8 mouse cellular contexts compared by ENCODE assay signal in the genomic region with DNA sequence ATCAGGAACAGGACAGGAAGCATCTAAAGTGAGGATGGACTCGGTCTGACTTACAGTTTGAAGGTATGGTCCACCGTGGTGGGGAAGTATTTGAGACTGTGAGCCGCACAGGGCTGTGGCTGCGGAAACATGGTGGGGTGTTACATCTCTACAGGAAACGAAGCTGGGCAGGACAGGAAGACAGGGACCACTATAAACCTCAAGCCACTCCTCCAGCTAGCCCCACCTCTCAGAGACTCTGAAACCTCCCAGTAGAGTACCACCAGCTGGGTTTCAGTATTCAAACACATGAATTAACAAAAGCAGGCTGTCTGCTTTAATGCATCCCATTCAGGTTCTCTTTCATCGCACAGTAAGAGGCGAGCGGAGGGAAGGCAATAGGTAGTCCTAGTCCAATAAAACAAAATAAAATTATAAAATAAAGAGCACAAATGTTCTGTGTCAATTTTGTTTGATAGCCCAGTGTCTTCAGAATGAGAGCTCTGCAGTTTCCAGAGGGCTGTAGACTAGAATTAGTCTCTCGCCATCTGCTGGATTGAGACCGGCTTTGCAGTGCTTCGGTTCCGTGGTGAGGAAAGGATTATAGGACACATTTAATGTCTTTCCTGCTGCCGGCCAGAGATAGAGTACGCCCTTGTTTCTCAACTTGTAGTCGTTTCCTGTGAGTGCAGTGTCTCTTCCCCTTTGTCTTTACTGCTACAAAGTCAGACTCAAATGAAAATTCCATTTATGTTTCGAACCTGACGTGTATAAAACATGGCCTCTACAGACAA.
DNase-seq lines count a peak whose midpoint lies in the region; ATAC-seq and TF ChIP-seq lines count a peak whose summit lies in the region.

No protein-coding gene starts in this region.

- no peaks in the 10 kb centered on the region for H3K4me1 ChIP-seq in kidney, adult 2 months (ENCODE audit: control insufficient read depth, insufficient read depth, low read length)
- no peaks in the 10 kb centered on the region for H3K4me1 ChIP-seq in limb, embryonic 12.5 days (replicated peaks)
- H3K4me1 ChIP-seq in midbrain, embryonic 13.5 days (replicated peaks), result 0 out of 2 replicates have a peak, but pooled peaks cover 3% of the 10 kb centered on the region

- TF ChIP-seq CTCF in gastrocnemius, adult 2 months (IDR thresholded peaks at IDR 0.05), result peak; percentile 70
- peak; percentile 77 for TF ChIP-seq CTCF in kidney, adult 2 months (conservative IDR thresholded peaks at IDR 0.05; ENCODE audit: insufficient read depth, insufficient read length, low read depth, low read length)

- TF ChIP-seq POLR2A in kidney, adult 2 months (IDR thresholded peaks at IDR 0.05; ENCODE audit: low read depth, low read length), result no peak

- DNase-seq in gastrocnemius, adult 2 months, result peak; percentile 28
- DNase-seq in gastrocnemius, postnatal 36 days, result no peak
- peak; percentile 71 to 73 for DNase-seq in cerebellum, postnatal 14 days
- peak; percentile 24 to 36 for DNase-seq in frontal cortex, postnatal 25 days (ENCODE audit: low spot score in 2 of 2)
- DNase-seq in kidney, adult 2 months, result peak; percentile 74
- DNase-seq in spleen, adult 18-20 months, result peak; percentile 15 to 30

- intact Hi-C loops in gastrocnemius, adult 2 months (cut with DNase I), result no loop called here
- intact Hi-C loops in gastrocnemius, postnatal 36 days (cut with DNase I), result no loop called here

- H3K4me2 ChIP-seq in limb, embryonic 12.5 days, result peak overlapping the region; percentile 23; the same call in 1 of the 2 replicates
- no peak overlapping the region; the same call in 1 of the 2 replicates for H3K4me2 ChIP-seq in midbrain, embryonic 13.5 days (replicated peaks)

- H3K9ac ChIP-seq in limb, embryonic 12.5 days (replicated peaks), result no peak overlapping the region
- H3K9ac ChIP-seq in midbrain, embryonic 13.5 days (replicated peaks), result no peak overlapping the region

- H3K36me3 ChIP-seq in kidney, adult 2 months (ENCODE audit: control insufficient read depth, insufficient read depth, low read length), result no peaks in the 10 kb centered on the region
- no peaks in the 10 kb centered on the region for H3K36me3 ChIP-seq in limb, embryonic 12.5 days
- H3K36me3 ChIP-seq in midbrain, embryonic 13.5 days, result no peaks in the 10 kb centered on the region

- peak overlapping the region; percentile 23; the same call in 1 of the 2 replicates for H3K4me3 ChIP-seq in gastrocnemius, adult 2 months
- no peak overlapping the region for H3K4me3 ChIP-seq in kidney, adult 2 months (ENCODE audit: insufficient read depth, low read depth, low read length)
- no peak overlapping the region for H3K4me3 ChIP-seq in limb, embryonic 12.5 days (replicated peaks)
- H3K4me3 ChIP-seq in midbrain, embryonic 13.5 days (replicated peaks), result no peak overlapping the region

- H3K27me3 ChIP-seq in kidney, adult 2 months (replicated peaks; ENCODE audit: control insufficient read depth, insufficient read depth, low read length), result no peaks in the 10 kb centered on the region
- H3K27me3 ChIP-seq in limb, embryonic 12.5 days, result no peaks in the 10 kb centered on the region
- H3K27me3 ChIP-seq in midbrain, embryonic 13.5 days, result no peaks in the 10 kb centered on the region

- H3K9me3 ChIP-seq in limb, embryonic 12.5 days, result no peaks in the 10 kb centered on the region
- H3K9me3 ChIP-seq in midbrain, embryonic 13.5 days, result no peaks in the 10 kb centered on the region

- ATAC-seq in limb, embryonic 12.5 days (ENCODE audit: insufficient number of reproducible peaks, insufficient read depth, low FRiP score, low TSS enrichment, low read depth), result peak; percentile 58; the same call in 1 of the 2 replicates
- ATAC-seq in midbrain, embryonic 13.5 days, result peak; percentile 88

- WGBS in kidney, adult 2 months, result 27% methylated on average over 17 of the region's 17 CpGs
- 35% methylated on average over 17 of the region's 17 CpGs for WGBS in limb, embryonic 12.5 days
- WGBS in midbrain, embryonic 13.5 days, result 32% methylated on average over 17 of the region's 17 CpGs

- H3K27ac ChIP-seq in gastrocnemius, adult 2 months, result no peak overlapping the region
- H3K27ac ChIP-seq in kidney, adult 2 months (ENCODE audit: insufficient read depth, low read depth, low read length), result no peak overlapping the region
- no peak overlapping the region for H3K27ac ChIP-seq in limb, embryonic 12.5 days
- 0 out of 2 replicates have a peak overlapping the region, but pooled peaks have one; percentile 8 for H3K27ac ChIP-seq in midbrain, embryonic 13.5 days

Comparison
In these comparisons a context has a peak if more than half of its experiments do, and no peak if none do; other contexts are left out.
1. DNase-seq: peak in gastrocnemius, adult 2 months (single experiment), cerebellum, postnatal 14 days (2 of 2), frontal cortex, postnatal 25 days (2 of 2), kidney, adult 2 months (single experiment) and spleen, adult 18-20 months (2 of 2); none in gastrocnemius, postnatal 36 days (0 of 2).